Mouse (Mus musculus): Measurements from ENCODE around the gene Tppp.
"Not testable (repeated sequence)": the region's sequence is repeated elsewhere in the genome, so short reads cannot be mapped to it uniquely, and the experiment has no call there.

Gene Tppp

GRCm38 (mm10) chr13:74026215-74026614, 17.0 kb downstream of the Tppp start:
- peak; percentile 63 for DNase-seq

GRCm38 (mm10) chr13:74028116-74028515, 18.9 kb downstream of the Tppp start:
- DNase-seq, result no peak

GRCm38 (mm10) chr13:74029013-74029412, 19.8 kb downstream of the Tppp start:
- DNase-seq, result no peak

GRCm38 (mm10) chr13:74030691-74031090, 21.5 kb downstream of the Tppp start:
- DNase-seq, result no peak

GRCm38 (mm10) chr13:74031133-74031532, 21.9 kb downstream of the Tppp start:
- DNase-seq, result no peak

GRCm38 (mm10) chr13:74034756-74035155, 25.5 kb downstream of the Tppp start:
- DNase-seq, result no peak

GRCm38 (mm10) chr13:74035776-74036175, 26.6 kb downstream of the Tppp start:
- no peak for DNase-seq

- no peak for DNase-seq
Observed at GRCm38 (mm10) chr13:74039926-74040325, 30.7 kb downstream of the Tppp start.

- no peak for DNase-seq
Observed at GRCm38 (mm10) chr13:74056194-74056593, 47.0 kb downstream of the Tppp start.

GRCm38 (mm10) chr13:74058081-74058480, 48.9 kb downstream of the Tppp start:
- no peak for DNase-seq

- DNase-seq, result peak; percentile 93
Observed at GRCm38 (mm10) chr13:74061613-74062377, 52.6 kb downstream of the Tppp start, which contains the start of gene Cep72. Cep72 (minus strand) TSS chr13:74062299.

GRCm38 (mm10) chr13:74062378-74063128, 53.3 kb downstream of the Tppp start:
- DNase-seq, result no peak

GRCm38 (mm10) chr13:74063340-74064050, 54.3 kb downstream of the Tppp start:
- DNase-seq, result no peak

GRCm38 (mm10) chr13:74066576-74066975, 57.4 kb downstream of the Tppp start:
- no peak for DNase-seq

GRCm38 (mm10) chr13:74071244-74071643, 62.0 kb downstream of the Tppp start:
- not testable (repeated sequence) for DNase-seq

- no peak for DNase-seq
Observed at GRCm38 (mm10) chr13:74071714-74072113, 62.5 kb downstream of the Tppp start.

GRCm38 (mm10) chr13:74073369-74073768, 64.2 kb downstream of the Tppp start:
- no peak for DNase-seq

Data from lung, postnatal 14 days (tissue).